Mouse (Mus musculus): ENCODE measurements around the gene Defb20.

GRCm38 (mm10) chr2:152517981-152518380 lies 41.1 kb downstream of the Defb20 start, which contains the start of gene Defb28:
- TF ChIP-seq EP300 (IDR thresholded peaks at IDR 0.05; ENCODE audit: low read depth), result no peak
- TF ChIP-seq CTCF (IDR thresholded peaks at IDR 0.05; ENCODE audit: low read depth), result no peak

Measured in liver, embryonic 14.5 days (tissue).